Mouse (Mus musculus) lung, postnatal 0 days (tissue): ENCODE results near the gene Pgpep1.

Experiments
- CTCF ChIP-seq: IDR thresholded peaks from 2 replicates; pipeline ENCODE4 v1.5.1; 2016; ENCODE audit warnings: antibody characterized with exemption, mild to moderate bottlenecking
- EP300 ChIP-seq: IDR thresholded peaks from 2 replicates; pipeline ENCODE4 v1.6.1; 2016; ENCODE audit warnings: antibody characterized with exemption, mild to moderate bottlenecking, control low read depth

DNA sequence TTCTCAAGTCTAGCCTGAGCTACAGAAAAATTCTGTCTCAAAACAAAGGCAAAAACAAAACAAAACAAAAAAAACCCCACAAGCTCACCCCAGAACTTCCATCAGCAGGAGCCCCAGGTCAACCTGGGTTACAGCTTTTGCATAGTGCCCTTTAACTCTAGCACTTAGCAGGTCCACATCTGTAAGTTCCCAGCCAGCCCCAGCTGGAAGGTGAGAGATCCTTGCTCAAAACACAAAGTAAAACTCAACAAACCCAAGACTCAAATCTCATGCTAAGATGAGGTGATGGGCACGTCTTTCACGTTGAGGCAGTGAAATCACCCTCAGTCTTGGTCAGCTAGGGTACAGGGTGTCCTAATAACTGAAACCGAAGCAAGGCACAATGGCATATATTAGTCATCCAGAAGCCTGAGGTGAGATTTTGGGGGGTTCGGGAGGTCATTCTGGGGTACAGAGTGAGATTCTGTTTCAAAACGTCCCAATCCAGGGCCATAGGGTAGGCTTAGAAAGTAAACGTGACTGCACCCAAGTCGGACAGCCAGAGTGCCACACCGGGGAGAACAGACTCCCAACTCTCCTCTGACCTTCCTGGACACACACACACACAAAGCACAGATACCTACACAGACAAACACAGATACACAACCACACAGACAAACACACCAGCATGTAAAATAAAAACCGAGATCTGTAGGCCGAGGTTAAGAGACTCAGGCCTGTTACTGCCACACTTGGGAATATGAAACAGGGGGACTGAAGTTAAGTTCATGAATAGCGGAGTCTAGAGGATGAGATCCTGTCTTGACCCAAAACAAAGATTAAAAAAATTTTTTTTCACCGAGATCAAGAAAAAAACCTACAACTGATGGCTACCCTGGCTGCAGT is 37.4 kb upstream of the Pgpep1 start:
- TF ChIP-seq EP300 (0 out of 2 replicates have a peak, but pooled peaks have one; percentile 10), CTCF (no peak)
